Mouse (Mus musculus) liver, embryonic 14.5 days (tissue): ENCODE measurements at regions not wholly inside any gene's neighbourhood (a gene's known extent, or its start where the extent isn't known, plus 50 kb on each side); places are given as distances from the start of the nearest gene placed in this dataset.

ENCODE experiments used
- CTCF ChIP-seq: IDR thresholded peaks from 2 replicates; pipeline ENCODE4 v1.5.1; 2016; ENCODE audit warnings: antibody characterized with exemption, low read depth, control low read depth
- EP300 ChIP-seq: IDR thresholded peaks from 2 replicates; pipeline ENCODE4 v1.6.1; 2016; ENCODE audit warnings: antibody characterized with exemption, low read depth

GRCm38 (mm10) chr4:131372517-131372916, 428.3 kb downstream of the Matn1 start:
- TF ChIP-seq CTCF, result no peak
- TF ChIP-seq EP300, result no peak
